Mouse (Mus musculus) adrenal gland, adult 18-20 months (tissue): ENCODE results near the gene Arhgef2. TPM values are rescaled to one million over a fixed set of nuclear protein-coding genes. Genes with fewer than 3 reads are reported as not detected.

Experiments
- DNase-seq, 2 experiments: peaks; one replicate each; pipeline ENCODE4 v3.0.0; 2021 to 2022; ENCODE audit warnings: low spot score in 2 of 2
- total RNA-seq, 2 experiments: library from RNA; stranded (reverse); gene quantifications; 1 replicate in 1 of 2; 2 replicates in 1 of 2; pipeline ENCODE4 v1.2.3; 2021

Arhgef2 gene
- total RNA-seq, 2 experiments from 2014 or later = 19.4 to 27.0 TPM

GRCm38 (mm10) chr3:88620146-88620991, 14.6 kb downstream of the Arhgef2 start:
- DNase-seq = no peak

GRCm38 (mm10) chr3:88620992-88621536, 15.3 kb downstream of the Arhgef2 start:
- DNase-seq = peak; percentile 52 to 68

- DNase-seq = peak in 1 of 2 experiments; percentile 37
These were observed 15.9 kb downstream of the Arhgef2 start for GRCm38 (mm10) chr3:88621537-88622112.

GRCm38 (mm10) chr3:88622113-88622940, 16.6 kb downstream of the Arhgef2 start:
- peak in 1 of 2 experiments; percentile 52 for DNase-seq

GRCm38 (mm10) chr3:88622941-88623345, 17.2 kb downstream of the Arhgef2 start:
- no peak for DNase-seq

- DNase-seq = no peak
These were observed 17.8 kb downstream of the Arhgef2 start for GRCm38 (mm10) chr3:88623346-88624135.

- DNase-seq = no peak
These were observed 18.6 kb downstream of the Arhgef2 start for GRCm38 (mm10) chr3:88624324-88624723.

GRCm38 (mm10) chr3:88624951-88625350, 19.2 kb downstream of the Arhgef2 start:
- DNase-seq = no peak

- no peak for DNase-seq
These were observed 19.8 kb downstream of the Arhgef2 start for GRCm38 (mm10) chr3:88625531-88625930.

GRCm38 (mm10) chr3:88626316-88626715, 20.6 kb downstream of the Arhgef2 start:
- no peak for DNase-seq

- DNase-seq = no peak
These were observed 21.3 kb downstream of the Arhgef2 start for GRCm38 (mm10) chr3:88627114-88627513.

- no peak for DNase-seq
These were observed 21.8 kb downstream of the Arhgef2 start for GRCm38 (mm10) chr3:88627535-88627934.

GRCm38 (mm10) chr3:88628766-88629165, 23.0 kb downstream of the Arhgef2 start:
- no peak for DNase-seq

- no peak for DNase-seq
These were observed 23.5 kb downstream of the Arhgef2 start for GRCm38 (mm10) chr3:88629244-88629643.

GRCm38 (mm10) chr3:88630018-88630417, 24.3 kb downstream of the Arhgef2 start:
- DNase-seq = no peak

GRCm38 (mm10) chr3:88630849-88631341, 25.1 kb downstream of the Arhgef2 start:
- DNase-seq = no peak

GRCm38 (mm10) chr3:88631921-88632587, 26.3 kb downstream of the Arhgef2 start:
- no peak for DNase-seq

- no peak for DNase-seq
These were observed 27.3 kb downstream of the Arhgef2 start for GRCm38 (mm10) chr3:88633056-88633455.

- DNase-seq = no peak
These were observed 29.9 kb downstream of the Arhgef2 start for GRCm38 (mm10) chr3:88635506-88636275.
